Mouse (Mus musculus): Measurements from ENCODE around the gene Cdc42ep3. TPM values are rescaled to one million over a fixed set of nuclear protein-coding genes. Genes with fewer than 3 reads are reported as not detected.

Cdc42ep3 gene
- polyA plus RNA-seq, 1 experiment from 2014 or later, result 46.8 TPM

GRCm38 (mm10) chr17:79287302-79287701, 67.6 kb downstream of the Cdc42ep3 start:
- Histone ChIP-seq H3K9me3 (ENCODE audit: control insufficient read depth, low read length) (no peaks in the 10 kb centered on the region), H3K9ac (ENCODE audit: low read depth, low read length) (no peak overlapping the region), H3K27ac (ENCODE audit: low read depth, low read length) (no peak overlapping the region), H3K4me3 (ENCODE audit: low read depth, low read length) (no peak overlapping the region), H3K4me1 (replicated peaks; ENCODE audit: control insufficient read depth, insufficient read depth, low read length) (no peaks in the 10 kb centered on the region), H3K4me2 (0 out of 2 replicates have a peak overlapping the region, but pooled peaks have one; percentile 3), H3K27me3 (replicated peaks; ENCODE audit: control insufficient read depth, insufficient read depth, low read length) (no peaks in the 10 kb centered on the region), H3K36me3 (ENCODE audit: control insufficient read depth, insufficient read depth, low read length) (no peaks in the 10 kb centered on the region)
- DNase-seq (ENCODE audit: low spot score) (no peak), ATAC-seq (replicated peaks; ENCODE audit: low FRiP score) (no peak)
- 59% methylated on average over 13 of the region's 13 CpGs for WGBS

GRCm38 (mm10) chr17:79285030-79285601, 69.8 kb downstream of the Cdc42ep3 start:
- no peak for ATAC-seq (replicated peaks; ENCODE audit: low FRiP score)

More at GRCm38 (mm10) chr17:79285030-79285601, 69.8 kb downstream of the Cdc42ep3 start:
- H3K27ac ChIP-seq (ENCODE audit: low read depth, low read length), result no peak overlapping the region
- no peaks in the 10 kb centered on the region for H3K27me3 ChIP-seq (replicated peaks; ENCODE audit: control insufficient read depth, insufficient read depth, low read length)
- no peak overlapping the region for H3K9ac ChIP-seq (ENCODE audit: low read depth, low read length)
- H3K36me3 ChIP-seq (ENCODE audit: control insufficient read depth, insufficient read depth, low read length), result no peaks in the 10 kb centered on the region
- no peak overlapping the region for H3K4me2 ChIP-seq
- H3K4me1 ChIP-seq (replicated peaks; ENCODE audit: control insufficient read depth, insufficient read depth, low read length), result no peaks in the 10 kb centered on the region
- no peak for DNase-seq (ENCODE audit: low spot score)
- 82% methylated on average over 6 of the region's 6 CpGs for WGBS
- H3K9me3 ChIP-seq (ENCODE audit: control insufficient read depth, low read length), result no peaks in the 10 kb centered on the region
- no peak overlapping the region for H3K4me3 ChIP-seq (ENCODE audit: low read depth, low read length)

Measured in liver, embryonic 11.5 days (tissue).